In the genomic region with DNA sequence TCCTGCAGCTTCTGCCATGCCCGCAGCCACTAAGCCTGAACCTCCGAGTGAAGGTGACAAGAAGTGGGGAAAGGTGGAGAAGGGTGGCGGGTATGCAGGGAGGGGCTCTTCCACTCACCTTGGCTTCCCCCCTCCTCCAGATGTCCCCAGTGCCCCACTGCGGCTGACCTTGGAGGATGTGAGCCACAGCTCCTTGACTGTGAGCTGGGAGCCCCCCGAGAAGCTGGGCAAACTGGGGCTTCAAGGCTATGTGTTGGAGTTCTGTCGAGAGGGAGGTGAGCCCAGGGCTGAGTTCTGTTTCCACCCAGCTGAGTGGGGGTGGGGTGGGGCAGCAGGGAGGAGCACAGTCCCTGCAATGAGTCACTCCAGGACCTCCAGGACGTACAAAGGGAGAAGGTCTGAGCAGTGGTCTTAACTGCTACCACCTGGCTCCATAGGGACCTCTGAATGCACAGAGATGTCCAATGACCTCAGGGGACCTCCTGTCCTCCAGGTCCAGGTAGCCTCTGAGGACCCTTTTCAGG, we compare ENCODE assay signal across 18 mouse cellular contexts. TPM values are rescaled to one million over a fixed set of nuclear protein-coding genes. Genes with fewer than 3 reads are reported as not detected.
A peak's percentile ranks its signal among the peaks of the same experiment; 100 is the strongest.
DNase-seq lines count a peak whose midpoint lies in the region; ATAC-seq and TF ChIP-seq lines count a peak whose summit lies in the region.
"Had no signal": no experiment of that assay in that cellular context is flagged by ENCODE, and none has a peak within 500 bp of the region (broad histone marks: within the 10 kb centered on the region; RNA-seq: fewer than 3 reads in every experiment).

No protein-coding gene starts in this region.

- intact Hi-C loops in left cerebral cortex, adult 2 months (cut with DNase I): no loop called here

- H3K4me1 ChIP-seq in heart, embryonic 11.5 days (ENCODE audit: control insufficient read depth, insufficient read depth, low read length): peaks cover 41% of the 10 kb centered on the region
- peaks cover 81% of the 10 kb centered on the region for H3K4me1 ChIP-seq in E14TG2a.4 (replicated peaks; ENCODE audit: low read depth, low read length)
- H3K4me1 ChIP-seq in limb, embryonic 12.5 days (replicated peaks): peaks cover 47% of the 10 kb centered on the region
- peaks cover 35% of the 10 kb centered on the region for H3K4me1 ChIP-seq in kidney, embryonic 16.5 days (ENCODE audit: insufficient read depth, low read length)

- no peak overlapping the region for H3K4me3 ChIP-seq in heart, embryonic 11.5 days (ENCODE audit: low read depth, low read length)
- 0 out of 2 replicates have a peak overlapping the region, but pooled peaks have one; percentile 13 for H3K4me3 ChIP-seq in E14TG2a.4 (replicated peaks; ENCODE audit: low read length)
- 0 out of 2 replicates have a peak overlapping the region, but pooled peaks have one; percentile 2 for H3K4me3 ChIP-seq in limb, embryonic 12.5 days (replicated peaks)
- no peak overlapping the region for H3K4me3 ChIP-seq in left cerebral cortex, adult 2 months
- no peak overlapping the region for H3K4me3 ChIP-seq in kidney, embryonic 16.5 days (ENCODE audit: low read length)
- H3K4me3 ChIP-seq: hindbrain, embryonic 15.5 days; liver, embryonic 15.5 days; midbrain, embryonic 13.5 days; neural tube, embryonic 12.5 days had no signal

- no peaks in the 10 kb centered on the region; the same call in 1 of the 2 replicates for H3K27me3 ChIP-seq in heart, embryonic 11.5 days (ENCODE audit: control insufficient read depth, insufficient read depth, low read length)
- peaks cover 24% of the 10 kb centered on the region for H3K27me3 ChIP-seq in E14TG2a.4 (ENCODE audit: insufficient read depth, low read length)
- H3K27me3 ChIP-seq in limb, embryonic 12.5 days: peaks cover 8% of the 10 kb centered on the region
- no peaks in the 10 kb centered on the region for H3K27me3 ChIP-seq in kidney, embryonic 16.5 days (ENCODE audit: insufficient read depth, low read length)
- H3K27me3 ChIP-seq: hindbrain, embryonic 15.5 days; midbrain, embryonic 13.5 days; neural tube, embryonic 12.5 days had no signal

- H3K4me2 ChIP-seq in heart, embryonic 11.5 days: no peak overlapping the region; the same call in 1 of the 2 replicates
- H3K4me2 ChIP-seq in limb, embryonic 12.5 days: peak overlapping the region; percentile 10; the same call in 1 of the 2 replicates
- no peak overlapping the region for H3K4me2 ChIP-seq in kidney, embryonic 16.5 days (replicated peaks; ENCODE audit: low read depth, low read length)
- H3K4me2 ChIP-seq: hindbrain, embryonic 15.5 days; liver, embryonic 15.5 days; midbrain, embryonic 13.5 days; neural tube, embryonic 12.5 days had no signal

- no peak for ATAC-seq in heart, embryonic 11.5 days (replicated peaks; ENCODE audit: insufficient number of reproducible peaks, low FRiP score, low TSS enrichment)
- no peak for ATAC-seq in limb, embryonic 12.5 days (ENCODE audit: insufficient number of reproducible peaks, insufficient read depth, low FRiP score, low TSS enrichment, low read depth)
- ATAC-seq in kidney, embryonic 16.5 days (ENCODE audit: low FRiP score, low TSS enrichment): no peak
- ATAC-seq: forebrain, embryonic 14.5 days; midbrain, embryonic 13.5 days had no signal

- WGBS in heart, embryonic 11.5 days (ENCODE audit: insufficient replicate concordance): 47% methylated on average over 7 of the region's 7 CpGs
- 46% methylated on average over 7 of the region's 7 CpGs for WGBS in limb, embryonic 12.5 days
- 53% methylated on average over 7 of the region's 7 CpGs for WGBS in kidney, embryonic 16.5 days

- H3K9me3 ChIP-seq in heart, embryonic 11.5 days (replicated peaks; ENCODE audit: control insufficient read depth, low read length): no peaks in the 10 kb centered on the region
- H3K9me3 ChIP-seq in E14TG2a.4 (ENCODE audit: low read length): no peaks in the 10 kb centered on the region
- H3K9me3 ChIP-seq in limb, embryonic 12.5 days: no peaks in the 10 kb centered on the region
- H3K9me3 ChIP-seq in kidney, embryonic 16.5 days (ENCODE audit: low read length): no peaks in the 10 kb centered on the region
- H3K9me3 ChIP-seq: G1E; hindbrain, embryonic 15.5 days; liver, embryonic 15.5 days; midbrain, embryonic 13.5 days; neural tube, embryonic 12.5 days had no signal

- TF ChIP-seq CTCF in E14TG2a.4 (conservative IDR thresholded peaks at IDR 0.05; ENCODE audit: low read length): no peak
- TF ChIP-seq CTCF in left cerebral cortex, adult 2 months (IDR thresholded peaks at IDR 0.05): no peak

- peak overlapping the region; percentile 12; the same call in 1 of the 2 replicates for H3K9ac ChIP-seq in heart, embryonic 11.5 days (ENCODE audit: low read depth, low read length)
- H3K9ac ChIP-seq in limb, embryonic 12.5 days (replicated peaks): no peak overlapping the region; the same call in 1 of the 2 replicates
- H3K9ac ChIP-seq in kidney, embryonic 16.5 days (replicated peaks; ENCODE audit: low read length): no peak overlapping the region
- H3K9ac ChIP-seq: hindbrain, embryonic 15.5 days; liver, embryonic 15.5 days; midbrain, embryonic 13.5 days; neural tube, embryonic 12.5 days had no signal

- no peaks in the 10 kb centered on the region for H3K36me3 ChIP-seq in heart, embryonic 11.5 days (ENCODE audit: control insufficient read depth, insufficient read depth, low read length)
- H3K36me3 ChIP-seq in E14TG2a.4 (ENCODE audit: insufficient read depth, low read length): no peaks in the 10 kb centered on the region
- no peaks in the 10 kb centered on the region for H3K36me3 ChIP-seq in limb, embryonic 12.5 days
- no peaks in the 10 kb centered on the region for H3K36me3 ChIP-seq in kidney, embryonic 16.5 days (ENCODE audit: insufficient read depth, low read length)
- H3K36me3 ChIP-seq: G1E; hindbrain, embryonic 15.5 days; liver, embryonic 15.5 days; midbrain, embryonic 13.5 days; neural tube, embryonic 12.5 days had no signal

- H3K27ac ChIP-seq in heart, embryonic 11.5 days (ENCODE audit: low read depth, low read length): no peak overlapping the region
- H3K27ac ChIP-seq in limb, embryonic 12.5 days: peak overlapping the region; percentile 56; the same call in 1 of the 2 replicates
- H3K27ac ChIP-seq in left cerebral cortex, adult 2 months: no peak overlapping the region
- no peak overlapping the region for H3K27ac ChIP-seq in kidney, embryonic 16.5 days (ENCODE audit: low read length)
- H3K27ac ChIP-seq: hindbrain, embryonic 15.5 days; liver, embryonic 15.5 days; midbrain, embryonic 13.5 days; neural tube, embryonic 12.5 days had no signal

- DNase-seq in adrenal gland, postnatal 36 days: peak; percentile 61 to 79
- no peak for DNase-seq in adrenal gland, adult 8-10 months
- no peak for DNase-seq in heart, adult 9 months (ENCODE audit: low spot score in 2 of 2)
- no peak for DNase-seq in left cerebral cortex, adult 2 months (ENCODE audit: extremely low spot score in 1 of 2, low spot score in 2 of 2)
- DNase-seq: kidney, adult 18-20 months; kidney, postnatal 4 days; retina, postnatal 1 day; spleen, adult 18-20 months had no signal

RNA-seq across cellular contexts. Expression of a gene that starts 0.5 kb away (rescaled TPM):
- under 1 TPM in 1 of 2 experiments, not detected in 1; 0.13 TPM for total RNA-seq in adrenal gland, postnatal 36 days (2021)
- total RNA-seq in adrenal gland, adult 8-10 months (2022): under 1 TPM in 2 of 4 experiments, not detected in 2; 0.17 to 0.24 TPM
- 1.0 and 1.2 TPM in 2 replicates for polyA plus RNA-seq in heart, embryonic 11.5 days (2014; fragmentation: Nextera tagmentation; extraction: Ambion mirVana)
- polyA plus RNA-seq in limb, embryonic 12.5 days (2016; fragmentation: Nextera tagmentation; extraction: Ambion mirVana): 38.8 and 41.9 TPM in 2 replicates
- under 1 TPM in 1 of 2 experiments, not detected in 1; 0.25 TPM for total RNA-seq in left cerebral cortex, adult 2 months (2021)
- 1.6 and 1.7 TPM in 2 replicates for polyA plus RNA-seq in kidney, embryonic 16.5 days (2015; fragmentation: Nextera tagmentation; extraction: Ambion mirVana)
- polyA plus RNA-seq: G1E had no signal

RNA-seq across cellular contexts. Expression of a gene that starts 11.8 kb away (rescaled TPM):
- total RNA-seq in adrenal gland, postnatal 36 days (2021): 1 to 10 TPM; 1.3 to 1.7 TPM
- total RNA-seq in adrenal gland, adult 8-10 months (2022): 1 to 10 TPM in 3 of 4 experiments, under 1 TPM in 1; 0.74 to 1.6 (median 1.3) TPM
- polyA plus RNA-seq in heart, embryonic 11.5 days (2014; fragmentation: Nextera tagmentation; extraction: Ambion mirVana): 1.5 and 1.9 TPM in 2 replicates
- polyA plus RNA-seq in limb, embryonic 12.5 days (2016; fragmentation: Nextera tagmentation; extraction: Ambion mirVana): 4.3 and 4.4 TPM in 2 replicates
- 10 to 100 TPM; 14.0 TPM for total RNA-seq in left cerebral cortex, adult 2 months (2021)
- polyA plus RNA-seq in kidney, embryonic 16.5 days (2015; fragmentation: Nextera tagmentation; extraction: Ambion mirVana): 0.85 and 1.4 TPM in 2 replicates
- total RNA-seq: G1E had no signal
- polyA plus RNA-seq: G1E had no signal

RNA-seq across cellular contexts. Expression of a gene that starts 41.5 kb away (rescaled TPM):
- total RNA-seq in adrenal gland, postnatal 36 days (2021): 100 to 1,000 TPM; 110 to 137 TPM
- 100 to 1,000 TPM; 162 to 296 (median 242) TPM for total RNA-seq in adrenal gland, adult 8-10 months (2022)
- 4.4 and 6.7 TPM in 2 replicates for polyA plus RNA-seq in heart, embryonic 11.5 days (2014; fragmentation: Nextera tagmentation; extraction: Ambion mirVana)
- 1.5 and 3.0 TPM in 2 replicates for polyA plus RNA-seq in limb, embryonic 12.5 days (2016; fragmentation: Nextera tagmentation; extraction: Ambion mirVana)
- total RNA-seq in left cerebral cortex, adult 2 months (2021): 100 to 1,000 TPM; 180 to 188 TPM
- polyA plus RNA-seq in kidney, embryonic 16.5 days (2015; fragmentation: Nextera tagmentation; extraction: Ambion mirVana): 10.4 and 10.6 TPM in 2 replicates
- polyA plus RNA-seq: G1E had no signal

Comparison
In these comparisons a context has a peak if more than half of its experiments do, and no peak if none do; other contexts are left out.
1. DNase-seq: peak in adrenal gland, postnatal 36 days (2 of 2); none in adrenal gland, adult 8-10 months (single experiment), heart, adult 9 months (0 of 2) and left cerebral cortex, adult 2 months (0 of 2).
2. H3K4me3 ChIP-seq: peak in E14TG2a.4 (single experiment) and limb, embryonic 12.5 days (single experiment); none in heart, embryonic 11.5 days (single experiment), left cerebral cortex, adult 2 months (single experiment) and kidney, embryonic 16.5 days (single experiment).
3. RNA of a gene that starts 11.8 kb away (total RNA-seq): 14.0 TPM in left cerebral cortex, adult 2 months; 1.3 to 1.7 TPM in adrenal gland, postnatal 36 days and 0.74 to 1.6 TPM in adrenal gland, adult 8-10 months; every median in the first group is over 4 times any median in the second.